24 mouse cellular contexts compared by ENCODE assay signal in the genomic region with DNA sequence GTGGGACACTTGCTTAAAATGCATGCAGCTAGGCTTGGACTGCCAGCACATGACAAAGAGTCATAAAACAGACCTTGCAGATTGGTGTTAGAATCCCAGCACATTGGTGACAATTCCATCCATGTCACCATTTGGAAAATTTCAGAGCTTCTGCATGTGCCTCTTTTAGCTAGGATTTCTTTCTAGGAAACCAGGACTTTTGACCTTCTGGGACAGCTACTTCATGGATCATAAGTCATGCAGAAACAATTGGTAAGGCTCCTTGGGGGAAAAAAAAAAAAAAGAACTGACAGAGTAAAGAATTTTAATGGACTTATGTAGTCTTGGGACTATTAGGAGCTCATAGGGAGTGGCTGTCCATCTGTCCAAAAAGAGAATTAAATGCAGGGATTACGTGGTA. TPM values are rescaled to one million over a fixed set of nuclear protein-coding genes. Genes with fewer than 3 reads are reported as not detected.
A peak's percentile ranks its signal among the peaks of the same experiment; 100 is the strongest.
DNase-seq lines count a peak whose midpoint lies in the region; ATAC-seq lines count a peak whose summit lies in the region.
"Had no signal": no experiment of that assay in that cellular context is flagged by ENCODE, and none has a peak within 500 bp of the region (broad histone marks: within the 10 kb centered on the region; RNA-seq: fewer than 3 reads in every experiment).

No protein-coding gene starts in this region.

- ATAC-seq in kidney, embryonic 16.5 days (ENCODE audit: low FRiP score, low TSS enrichment): no peak
- no peak for ATAC-seq in midbrain, embryonic 11.5 days (ENCODE audit: low FRiP score)
- no peak for ATAC-seq in midbrain, embryonic 16.5 days
- ATAC-seq: activated CD4-positive, CD25-positive, alpha-beta regulatory T cell, adult 4 months; forebrain, embryonic 14.5 days; forebrain, embryonic 16.5 days had no signal

- peaks cover 15% of the 10 kb centered on the region; the same call in 1 of the 2 replicates for H3K36me3 ChIP-seq in kidney, embryonic 16.5 days (ENCODE audit: insufficient read depth, low read length)
- H3K36me3 ChIP-seq in midbrain, embryonic 11.5 days (ENCODE audit: control insufficient read depth, insufficient read depth, low read length): 0 out of 2 replicates have a peak, but pooled peaks cover 2% of the 10 kb centered on the region
- H3K36me3 ChIP-seq in midbrain, embryonic 16.5 days (ENCODE audit: control insufficient read depth, insufficient read depth, low read length): peaks cover 9% of the 10 kb centered on the region; the same call in 1 of the 2 replicates

- no peak overlapping the region for H3K27ac ChIP-seq in kidney, embryonic 16.5 days (ENCODE audit: low read length)
- H3K27ac ChIP-seq in midbrain, embryonic 11.5 days (ENCODE audit: low read depth, low read length): no peak overlapping the region
- H3K27ac ChIP-seq in midbrain, embryonic 16.5 days (ENCODE audit: low read length): no peak overlapping the region
- H3K27ac ChIP-seq: embryonic facial prominence, embryonic 13.5 days; embryonic facial prominence, embryonic 15.5 days; forebrain, embryonic 10.5 days; forebrain, embryonic 12.5 days had no signal

- peaks cover 21% of the 10 kb centered on the region for H3K4me1 ChIP-seq in kidney, embryonic 16.5 days (ENCODE audit: insufficient read depth, low read length)
- H3K4me1 ChIP-seq in midbrain, embryonic 11.5 days (ENCODE audit: control insufficient read depth, insufficient read depth, low read length): peaks cover 7% of the 10 kb centered on the region
- H3K4me1 ChIP-seq in midbrain, embryonic 16.5 days (ENCODE audit: control insufficient read depth, insufficient read depth, low read length): peaks cover 15% of the 10 kb centered on the region

- WGBS in kidney, embryonic 16.5 days: 38% methylated on average over 1 of the region's 1 CpGs
- 62% methylated on average over 1 of the region's 1 CpGs for WGBS in midbrain, embryonic 11.5 days
- whole genome bisulfite sequencing in midbrain, embryonic 16.5 days: 82% methylated on average over 1 of the region's 1 CpGs

- H3K27me3 ChIP-seq in kidney, embryonic 16.5 days (ENCODE audit: insufficient read depth, low read length): no peaks in the 10 kb centered on the region
- no peaks in the 10 kb centered on the region for H3K27me3 ChIP-seq in midbrain, embryonic 11.5 days (ENCODE audit: control insufficient read depth, insufficient read depth, low read length)
- H3K27me3 ChIP-seq in midbrain, embryonic 16.5 days (ENCODE audit: control insufficient read depth, insufficient read depth, low read depth, low read length): no peaks in the 10 kb centered on the region
- H3K27me3 ChIP-seq: embryonic facial prominence, embryonic 13.5 days; embryonic facial prominence, embryonic 15.5 days; forebrain, embryonic 12.5 days had no signal

- peak; percentile 63 for DNase-seq in kidney, adult 9 months
- peak; percentile 67 for DNase-seq in midbrain, embryonic 11.5 days (ENCODE audit: low spot score, missing footprints)
- DNase-seq in adipocyte (ENCODE audit: low spot score): peak; percentile 25
- no peak for DNase-seq in urinary bladder, postnatal 36 days (ENCODE audit: low spot score in 2 of 2)
- DNase-seq: adrenal gland, adult 2 months; adrenal gland, postnatal 10 days; adrenal gland, postnatal 25 days; cerebellum, adult 11 months; cerebellum, adult 18-20 months; cerebellum, adult 8-10 months; cerebellum, adult 9-11 months; cerebellum, postnatal 14 days; cerebellum, postnatal 36 days; embryo, embryonic 11 days had no signal

- no peak overlapping the region for H3K9ac ChIP-seq in kidney, embryonic 16.5 days (replicated peaks; ENCODE audit: low read length)
- H3K9ac ChIP-seq in midbrain, embryonic 11.5 days (ENCODE audit: low read length): no peak overlapping the region
- H3K9ac ChIP-seq in midbrain, embryonic 16.5 days (ENCODE audit: low read depth, low read length): no peak overlapping the region
- H3K9ac ChIP-seq: embryonic facial prominence, embryonic 13.5 days; embryonic facial prominence, embryonic 15.5 days; forebrain, embryonic 12.5 days had no signal

- H3K4me3 ChIP-seq in kidney, embryonic 16.5 days (ENCODE audit: low read length): no peak overlapping the region
- H3K4me3 ChIP-seq in midbrain, embryonic 11.5 days (ENCODE audit: low read depth, low read length): no peak overlapping the region
- no peak overlapping the region for H3K4me3 ChIP-seq in midbrain, embryonic 16.5 days (ENCODE audit: low read depth, low read length)
- H3K4me3 ChIP-seq: embryonic facial prominence, embryonic 13.5 days; embryonic facial prominence, embryonic 15.5 days; erythroblast, embryonic 14.5 days; forebrain, embryonic 10.5 days; forebrain, embryonic 12.5 days had no signal

- H3K9me3 ChIP-seq in kidney, embryonic 16.5 days (ENCODE audit: low read length): no peaks in the 10 kb centered on the region
- no peaks in the 10 kb centered on the region for H3K9me3 ChIP-seq in midbrain, embryonic 11.5 days (ENCODE audit: control insufficient read depth, low read length)
- H3K9me3 ChIP-seq in midbrain, embryonic 16.5 days (replicated peaks; ENCODE audit: control insufficient read depth, low read length, poor library complexity, severe bottlenecking): no peaks in the 10 kb centered on the region
- H3K9me3 ChIP-seq: embryonic facial prominence, embryonic 13.5 days; embryonic facial prominence, embryonic 15.5 days; forebrain, embryonic 10.5 days; forebrain, embryonic 12.5 days had no signal

- H3K4me2 ChIP-seq in kidney, embryonic 16.5 days (replicated peaks; ENCODE audit: low read depth, low read length): no peak overlapping the region
- H3K4me2 ChIP-seq in midbrain, embryonic 11.5 days: no peak overlapping the region
- H3K4me2 ChIP-seq in midbrain, embryonic 16.5 days (ENCODE audit: low read length): no peak overlapping the region
- H3K4me2 ChIP-seq: embryonic facial prominence, embryonic 13.5 days; embryonic facial prominence, embryonic 15.5 days; forebrain, embryonic 12.5 days had no signal

RNA-seq across cellular contexts. Expression of a gene that starts 3.7 kb away (rescaled TPM):
- polyA plus RNA-seq in kidney, embryonic 16.5 days (2015; fragmentation: Nextera tagmentation; extraction: Ambion mirVana): 126 and 131 TPM in 2 replicates
- 88.9 and 91.6 TPM in 2 replicates for polyA plus RNA-seq in midbrain, embryonic 11.5 days (2014; fragmentation: Nextera tagmentation; extraction: Ambion mirVana)
- polyA plus RNA-seq in midbrain, embryonic 16.5 days (2015; fragmentation: Nextera tagmentation; extraction: Ambion mirVana): 109 and 122 TPM in 2 replicates

RNA-seq across cellular contexts. Expression of a gene that starts 3.8 kb away (rescaled TPM):
- polyA plus RNA-seq in kidney, embryonic 16.5 days (2015; fragmentation: Nextera tagmentation; extraction: Ambion mirVana): 0.40 and 0.44 TPM in 2 replicates
- polyA plus RNA-seq in midbrain, embryonic 11.5 days (2014; fragmentation: Nextera tagmentation; extraction: Ambion mirVana): 0.44 and 0.61 TPM in 2 replicates
- 0.70 and 0.73 TPM in 2 replicates for polyA plus RNA-seq in midbrain, embryonic 16.5 days (2015; fragmentation: Nextera tagmentation; extraction: Ambion mirVana)
- polyA plus RNA-seq: activated CD4-positive, CD25-positive, alpha-beta regulatory T cell, adult 4 months; erythroblast, embryonic 14.5 days had no signal

RNA-seq across cellular contexts. Expression of a gene that starts 22.4 kb away (rescaled TPM):
- polyA plus RNA-seq in kidney, embryonic 16.5 days (2015; fragmentation: Nextera tagmentation; extraction: Ambion mirVana): 157 and 159 TPM in 2 replicates
- 33.0 and 36.2 TPM in 2 replicates for polyA plus RNA-seq in midbrain, embryonic 11.5 days (2014; fragmentation: Nextera tagmentation; extraction: Ambion mirVana)
- 19.3 and 19.6 TPM in 2 replicates for polyA plus RNA-seq in midbrain, embryonic 16.5 days (2015; fragmentation: Nextera tagmentation; extraction: Ambion mirVana)
- polyA plus RNA-seq: activated CD4-positive, CD25-positive, alpha-beta regulatory T cell, adult 4 months had no signal

RNA-seq across cellular contexts. Expression of a gene that starts 23.3 kb away (rescaled TPM):
- polyA plus RNA-seq in kidney, embryonic 16.5 days (2015; fragmentation: Nextera tagmentation; extraction: Ambion mirVana): 63.1 and 69.1 TPM in 2 replicates
- polyA plus RNA-seq in midbrain, embryonic 11.5 days (2014; fragmentation: Nextera tagmentation; extraction: Ambion mirVana): 19.3 and 19.7 TPM in 2 replicates
- polyA plus RNA-seq in midbrain, embryonic 16.5 days (2015; fragmentation: Nextera tagmentation; extraction: Ambion mirVana): 20.7 and 20.8 TPM in 2 replicates
- polyA plus RNA-seq: activated CD4-positive, CD25-positive, alpha-beta regulatory T cell, adult 4 months; erythroblast, embryonic 14.5 days had no signal

RNA-seq across cellular contexts. Expression of a gene that starts 34.6 kb away (rescaled TPM):
- polyA plus RNA-seq in kidney, embryonic 16.5 days (2015; fragmentation: Nextera tagmentation; extraction: Ambion mirVana): 8.4 and 10.1 TPM in 2 replicates
- polyA plus RNA-seq in midbrain, embryonic 11.5 days (2014; fragmentation: Nextera tagmentation; extraction: Ambion mirVana): 13.8 and 14.0 TPM in 2 replicates
- 10.3 and 11.0 TPM in 2 replicates for polyA plus RNA-seq in midbrain, embryonic 16.5 days (2015; fragmentation: Nextera tagmentation; extraction: Ambion mirVana)

Comparison
In these comparisons a context has a peak if more than half of its experiments do, and no peak if none do; other contexts are left out.
1. DNase-seq: peak in kidney, adult 9 months (single experiment), midbrain, embryonic 11.5 days (single experiment) and adipocyte (single experiment); none in urinary bladder, postnatal 36 days (0 of 2).